Mouse (Mus musculus) frontal cortex, postnatal 25 days (tissue): ENCODE results near the gene Hic1.

Experiments
- DNase-seq, 2 experiments: peaks; one replicate each; pipeline ENCODE4 v3.0.0; 2022; ENCODE audit warnings: low spot score in 2 of 2

Hic1 gene

DNA sequence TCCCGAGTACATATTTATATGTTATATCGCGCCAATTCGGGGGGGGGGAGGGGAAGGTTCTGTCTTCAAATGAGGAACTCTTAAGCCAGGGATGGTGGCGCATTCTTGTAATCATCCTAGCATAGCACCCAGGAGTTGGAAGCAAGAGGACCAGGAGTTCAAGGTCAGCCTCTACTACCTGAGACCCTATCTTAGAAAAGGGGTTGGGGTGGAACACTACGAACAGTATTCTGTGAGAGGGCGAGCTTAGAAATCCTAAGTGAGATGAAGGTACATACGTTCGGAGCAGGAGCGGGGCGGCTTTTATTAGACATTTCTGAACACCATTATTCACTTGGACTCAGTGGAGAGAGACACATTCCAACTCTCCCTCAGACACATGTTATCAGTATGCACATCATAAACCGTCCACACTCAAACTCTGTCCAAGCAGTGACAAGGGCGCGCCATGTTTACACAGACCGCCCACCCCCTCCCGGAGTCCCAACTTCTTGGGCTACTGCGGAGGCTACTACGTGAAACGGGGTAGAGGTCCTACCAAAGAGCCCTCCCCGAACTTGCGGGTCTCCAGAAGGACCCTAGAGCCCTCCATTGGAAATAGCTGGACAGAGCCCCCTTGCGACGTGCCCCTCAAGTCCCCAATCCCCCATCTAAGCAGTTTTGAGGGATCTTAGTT, at the start of gene Hic1:
TSS of gene Hic1 (minus strand) at position 115 of the 676 bp plus-strand sequence.
- no peak for DNase-seq

DNA sequence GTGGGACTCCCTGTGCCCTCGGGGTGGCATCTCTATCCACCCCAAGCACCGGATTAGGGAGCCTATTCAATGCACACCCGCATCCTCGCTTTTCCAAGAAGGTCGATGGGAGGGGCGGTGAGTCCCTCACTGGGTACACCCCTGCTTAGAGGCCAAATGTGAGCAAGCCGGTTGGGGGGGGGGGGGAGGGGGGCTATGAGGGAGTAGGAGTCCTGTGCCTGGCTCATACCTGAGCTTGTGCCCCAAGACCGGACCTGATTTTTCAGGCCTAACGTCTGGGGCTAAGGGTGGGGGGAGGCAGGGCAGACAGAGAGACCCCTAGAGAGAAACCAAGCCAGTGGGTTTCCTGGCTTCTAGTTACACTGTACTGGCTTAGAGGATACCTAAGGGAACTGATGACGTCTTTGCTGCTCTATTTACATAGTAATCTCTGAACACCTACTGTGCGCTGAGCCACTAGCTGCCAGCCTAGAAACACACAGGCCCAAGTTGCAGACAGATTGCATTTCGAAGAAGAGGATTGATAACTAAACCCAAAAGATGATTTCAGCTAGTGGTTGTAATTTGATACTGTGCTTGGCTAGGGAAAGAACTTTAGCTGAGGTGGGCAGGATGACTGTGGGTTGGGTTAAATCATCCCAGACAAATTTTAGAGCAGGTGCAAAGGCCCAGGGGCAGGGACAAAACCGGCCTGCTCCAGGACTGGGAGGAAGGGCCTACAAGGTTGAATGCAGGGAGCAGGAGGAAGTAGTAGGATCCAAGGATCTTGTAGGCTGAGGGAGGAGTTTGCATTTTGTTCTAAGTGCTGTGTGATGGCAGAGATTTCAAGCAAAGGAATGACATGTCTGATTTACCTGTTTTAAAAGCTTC, 45.0 kb upstream of the Hic1 start:
- no peak for DNase-seq

DNA sequence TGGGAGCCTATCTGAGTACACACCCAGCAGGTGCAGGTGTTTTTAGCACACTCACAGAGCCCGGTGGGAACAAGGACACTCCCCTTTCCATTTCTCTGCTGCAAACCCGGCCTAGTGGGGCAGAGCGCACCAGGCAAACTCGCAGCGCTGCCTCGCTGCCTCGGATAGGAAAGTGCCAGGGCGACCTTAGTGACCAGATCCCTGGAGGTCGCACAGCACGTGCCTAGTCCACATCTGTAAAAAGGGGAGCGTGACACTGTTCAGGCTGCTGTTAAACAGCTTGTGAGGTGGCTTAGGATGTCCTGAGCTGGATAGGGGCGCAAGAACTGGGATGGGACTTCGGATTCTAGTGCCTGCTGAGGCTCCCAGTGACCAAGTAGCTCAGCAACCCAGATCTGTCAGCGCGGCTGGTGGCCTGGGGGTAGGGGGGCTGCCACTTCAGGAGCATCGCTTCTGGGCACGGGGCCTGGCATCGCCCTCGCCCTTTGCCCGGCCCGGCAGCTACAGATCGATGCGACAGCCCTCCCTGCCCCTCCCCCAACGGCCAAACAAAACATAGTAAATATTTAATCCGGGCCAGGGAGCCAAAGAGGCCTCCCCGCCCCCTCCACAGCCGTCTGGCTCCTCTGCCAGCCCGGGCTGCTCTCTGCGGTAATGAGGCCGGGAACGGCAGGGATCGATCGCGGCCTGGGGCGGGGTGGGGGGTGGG, 44.2 kb upstream of the Hic1 start:
- DNase-seq = no peak

DNA sequence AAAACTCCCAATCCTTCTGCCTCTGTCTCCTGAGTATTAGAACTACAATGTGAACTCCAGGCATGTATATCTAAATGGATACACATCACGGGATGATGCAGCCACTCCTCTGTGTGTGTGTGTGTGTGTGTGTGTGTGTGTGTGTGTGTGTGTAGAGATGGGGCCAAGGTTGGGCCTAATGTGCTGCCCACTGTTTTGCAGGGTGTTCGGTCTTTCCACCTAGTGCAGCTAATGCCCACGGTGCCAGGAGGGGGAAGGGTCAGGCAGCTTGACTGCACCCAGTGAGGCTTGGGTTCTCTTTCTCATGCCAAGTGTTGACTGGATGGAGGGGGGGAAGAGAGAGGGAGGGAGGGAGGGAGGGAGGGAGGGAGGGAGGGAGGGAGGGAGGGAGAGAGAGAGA, 43.6 kb upstream of the Hic1 start:
- DNase-seq = no peak

DNA sequence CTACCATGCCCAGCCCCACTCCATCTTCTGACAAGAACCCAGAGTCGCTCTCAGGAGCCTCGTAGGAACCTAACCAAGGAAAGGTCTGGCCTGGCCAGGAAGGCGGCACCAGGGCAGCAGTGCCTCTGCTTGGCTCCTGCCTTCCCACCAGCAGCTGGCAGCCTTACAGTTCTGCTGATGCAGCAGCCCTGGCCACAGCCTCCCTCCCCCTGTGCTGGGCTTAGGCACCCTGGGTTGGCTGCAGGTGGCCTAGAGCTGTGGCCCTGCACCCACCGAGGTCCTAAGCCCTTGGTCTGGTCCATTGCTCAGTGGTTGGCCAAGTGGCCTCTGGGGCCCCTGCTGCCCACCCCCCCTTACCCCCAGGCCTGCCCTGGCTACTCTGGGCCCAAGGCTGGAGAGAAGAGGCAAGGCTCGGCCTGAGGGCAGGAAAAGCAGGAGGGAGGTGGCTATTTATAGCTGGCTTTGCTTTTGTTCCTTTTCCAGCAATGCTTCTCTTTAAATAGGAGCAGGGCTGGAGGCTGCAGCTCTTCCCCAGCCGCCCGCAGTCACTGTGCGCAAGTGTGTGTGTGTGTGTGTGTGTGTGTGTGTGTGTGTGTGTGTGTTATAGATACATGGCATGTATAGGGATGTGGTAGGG, 42.8 kb upstream of the Hic1 start:
- no peak for DNase-seq

DNA sequence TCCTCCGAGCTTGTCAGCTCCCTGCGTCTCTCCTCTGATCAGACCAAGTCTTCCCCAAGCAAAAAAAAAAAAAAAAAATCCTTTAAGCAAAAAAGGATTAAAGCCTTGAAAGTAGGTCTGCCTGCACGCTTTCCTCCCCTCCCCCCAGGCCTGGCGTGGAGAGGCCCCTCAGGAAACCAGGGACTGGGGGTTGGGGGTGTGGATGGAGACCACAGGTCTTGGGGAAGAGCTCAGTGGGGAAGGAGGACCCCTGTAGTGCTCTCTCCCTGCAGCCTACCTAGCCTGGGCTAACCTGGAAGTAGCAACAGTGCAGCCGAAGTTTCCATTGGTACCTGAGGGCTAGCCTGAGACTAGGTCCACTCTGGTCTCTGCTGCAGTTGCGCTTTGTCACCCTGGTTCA, 41.4 kb upstream of the Hic1 start:
- DNase-seq = no peak

DNA sequence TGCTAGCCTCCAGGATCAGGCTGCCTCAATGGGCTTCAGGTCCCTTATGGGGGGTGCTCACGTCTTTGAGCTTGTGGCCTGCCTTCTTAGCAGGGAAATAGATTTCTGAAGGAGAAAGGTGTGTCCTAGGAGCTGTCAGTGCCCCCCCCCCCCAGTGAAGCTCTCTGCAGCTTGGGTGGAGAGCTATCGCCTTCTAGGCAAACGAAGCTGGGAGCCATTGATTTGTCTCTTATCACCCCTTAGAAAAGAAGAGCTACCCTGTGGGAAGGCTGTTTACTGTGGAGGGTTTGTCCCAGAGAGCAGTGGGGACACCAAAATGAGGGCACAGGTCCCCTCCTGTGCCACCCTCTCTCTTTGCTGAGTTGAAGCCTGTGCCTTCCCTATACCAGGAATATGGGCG, 40.8 kb upstream of the Hic1 start:
- DNase-seq = no peak

DNA sequence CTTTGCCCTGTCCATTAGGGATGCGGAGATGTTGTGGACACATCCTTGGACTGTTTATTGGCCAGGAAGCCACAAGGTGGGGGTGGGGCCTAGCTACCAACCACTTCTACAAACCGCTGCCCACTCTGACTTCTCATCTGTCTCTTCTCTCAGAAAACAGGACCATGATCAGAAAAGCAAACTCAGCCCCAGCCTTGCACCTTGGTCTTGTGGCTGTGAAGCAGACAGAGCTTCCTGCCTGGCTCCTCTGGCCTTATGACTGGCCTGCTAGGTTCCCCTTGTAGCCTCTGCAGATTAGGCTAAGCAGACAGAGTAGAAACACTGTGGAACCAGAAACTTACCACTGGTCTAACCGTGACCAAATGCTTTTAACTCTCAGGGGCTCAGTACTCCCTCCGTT, 40.0 kb upstream of the Hic1 start:
- DNase-seq = no peak

DNA sequence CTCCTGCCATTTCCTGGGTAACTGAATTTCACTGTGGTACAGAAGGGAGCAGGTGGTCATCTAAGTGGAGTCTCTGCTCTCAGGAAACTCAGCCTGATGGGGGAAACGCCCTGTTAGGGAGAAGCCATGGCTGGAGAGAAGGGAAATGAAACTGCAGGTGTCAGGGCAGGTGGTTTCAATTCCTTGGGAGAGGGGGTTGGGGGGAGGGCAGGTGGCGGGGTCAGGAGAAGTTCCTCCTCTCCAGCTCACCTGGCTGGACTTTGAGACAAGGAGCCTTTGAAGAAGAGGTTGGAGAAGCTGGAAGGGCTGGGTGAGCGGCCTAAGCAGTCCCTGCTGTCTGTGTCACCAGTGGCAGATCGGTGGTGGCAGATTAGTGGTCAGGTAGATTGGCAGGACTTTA, 37.0 kb upstream of the Hic1 start:
- DNase-seq = no peak

DNA sequence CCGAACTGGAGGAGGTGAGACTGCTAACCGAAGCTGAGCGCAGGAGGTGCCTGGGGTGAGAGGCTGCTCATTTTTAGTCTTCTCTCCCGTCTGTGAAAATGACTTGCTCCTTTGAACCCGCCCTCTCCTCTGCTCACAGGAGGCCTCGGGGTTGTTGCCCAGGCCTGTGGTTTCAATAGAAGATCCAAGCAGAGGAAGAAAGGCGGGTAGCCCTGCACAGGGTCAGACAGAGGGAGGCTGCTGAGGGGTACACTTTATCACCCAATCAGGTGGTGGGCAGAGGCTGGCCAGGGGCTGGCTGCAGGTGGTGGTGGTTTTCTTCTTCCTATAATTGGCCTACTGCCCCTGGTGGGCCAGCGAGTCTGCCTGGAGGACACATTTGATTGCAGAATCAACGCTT, 35.2 kb upstream of the Hic1 start:
- no peak for DNase-seq

DNA sequence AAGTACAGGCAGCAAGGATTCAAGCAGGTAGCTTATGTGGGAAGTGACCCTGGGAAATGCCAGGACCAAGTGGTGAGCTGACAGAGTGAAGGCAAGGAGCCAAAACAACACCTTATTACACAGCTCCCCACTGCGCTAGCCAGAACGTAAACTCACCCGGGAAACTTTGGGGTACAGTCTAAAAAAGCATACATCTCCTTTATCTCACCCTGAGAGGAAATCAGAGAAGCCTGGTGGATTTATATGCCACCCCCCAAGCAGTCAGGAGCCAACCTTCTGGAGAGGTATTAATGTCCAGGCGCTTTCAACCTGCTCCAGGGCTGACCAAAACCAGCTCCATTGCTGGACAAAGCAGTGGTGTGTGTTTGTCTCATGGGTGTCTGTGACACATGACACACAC, 34.6 kb upstream of the Hic1 start:
- DNase-seq = no peak

DNA sequence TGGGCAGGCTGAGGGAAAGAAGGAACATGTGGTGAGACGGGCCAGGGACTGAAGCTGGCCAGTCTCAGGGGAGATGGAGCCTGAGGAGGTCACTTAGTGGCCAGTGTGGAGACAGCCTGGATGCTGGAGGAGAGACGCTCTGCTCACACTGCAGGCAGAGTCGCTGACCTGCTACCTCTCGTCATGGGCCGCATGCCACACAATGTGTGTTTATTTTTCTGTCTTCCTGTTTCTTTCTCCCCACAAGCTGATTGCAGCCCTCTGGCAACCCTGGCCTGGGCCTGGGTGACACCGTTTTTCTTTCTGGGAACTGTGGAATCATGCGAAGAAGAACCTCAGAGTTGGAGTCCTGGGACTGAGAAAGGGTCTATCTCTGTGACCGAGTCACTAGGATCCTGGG, 32.4 kb upstream of the Hic1 start:
- DNase-seq = no peak

DNA sequence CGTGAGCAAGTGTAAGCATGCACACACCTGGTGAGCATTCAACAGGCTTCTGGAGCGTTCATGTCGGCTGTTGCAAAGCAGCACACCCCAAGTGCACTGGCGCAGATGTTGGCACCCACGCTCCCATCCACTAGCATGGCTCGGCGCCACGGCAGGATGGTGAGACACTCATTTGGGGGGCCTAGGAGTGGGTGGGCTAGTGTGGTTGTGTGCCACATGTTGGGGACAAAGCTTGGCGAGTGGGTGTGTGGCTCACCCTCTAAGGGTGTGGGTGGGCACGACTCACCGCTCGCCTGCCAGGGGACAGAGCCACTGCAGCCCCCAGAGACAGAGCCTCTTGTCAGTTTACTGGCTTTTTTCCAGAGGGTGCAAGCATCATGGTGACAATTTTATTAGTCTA, 31.6 kb upstream of the Hic1 start:
- no peak for DNase-seq

DNA sequence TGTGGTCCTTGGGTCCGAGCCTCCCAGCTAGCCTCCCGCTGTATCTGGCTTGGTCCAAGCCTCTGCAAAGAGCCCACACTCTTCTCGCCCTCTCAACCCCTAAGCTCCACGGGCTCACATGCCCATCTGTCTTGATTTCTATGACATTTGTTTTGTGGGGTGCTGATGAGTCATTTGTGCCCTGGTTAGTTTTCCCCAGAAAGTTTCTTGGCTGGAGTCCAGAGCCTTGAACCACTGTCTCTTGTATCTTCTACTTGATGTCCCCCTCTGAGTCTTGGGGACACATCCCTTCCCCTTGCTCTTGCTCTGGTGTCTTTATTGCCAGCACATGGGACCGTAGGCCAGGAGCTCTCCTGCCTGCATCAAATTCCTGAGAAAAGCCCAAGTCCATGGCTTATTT, 30.6 kb upstream of the Hic1 start:
- DNase-seq = no peak

DNA sequence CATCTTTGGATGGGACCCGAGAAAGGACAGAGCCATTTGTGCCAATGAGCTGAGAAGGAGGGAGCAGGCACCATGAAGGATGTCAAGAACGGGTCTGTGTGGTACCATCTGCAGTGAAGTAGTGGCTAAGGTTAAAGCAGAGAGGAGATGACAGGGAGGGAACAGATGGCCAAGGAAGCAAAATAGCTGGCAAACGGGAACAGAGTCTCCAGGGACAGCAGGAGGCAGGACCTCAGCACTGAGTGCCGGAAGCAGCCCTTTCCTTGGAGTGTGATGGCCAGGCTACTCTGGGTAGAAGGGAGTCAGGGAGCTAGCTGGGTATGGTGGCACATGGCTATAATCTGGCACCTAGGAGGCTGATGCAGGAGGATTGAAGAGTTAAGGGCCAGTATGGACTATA, 29.5 kb upstream of the Hic1 start:
- no peak for DNase-seq

DNA sequence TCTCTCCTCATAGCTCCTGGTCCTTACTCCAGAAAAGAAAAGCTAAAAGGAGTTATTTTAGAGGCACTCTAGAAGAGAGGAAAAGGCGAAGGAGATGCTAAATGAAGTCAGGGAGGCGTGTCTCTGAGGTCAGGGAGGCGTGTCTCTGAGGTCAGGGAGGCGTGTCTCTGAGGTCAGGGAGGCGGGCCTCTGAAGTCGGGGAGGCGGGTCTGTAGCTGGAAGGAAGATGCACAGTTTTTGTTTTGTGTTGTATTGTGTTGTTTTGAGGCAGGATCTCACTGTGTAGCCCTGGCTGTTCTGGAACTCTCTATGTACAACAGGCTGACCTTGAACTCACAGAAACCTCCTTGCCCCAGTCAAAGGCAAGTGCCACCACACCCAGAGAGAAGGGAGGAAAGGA, 28.6 kb upstream of the Hic1 start:
- no peak for DNase-seq

DNA sequence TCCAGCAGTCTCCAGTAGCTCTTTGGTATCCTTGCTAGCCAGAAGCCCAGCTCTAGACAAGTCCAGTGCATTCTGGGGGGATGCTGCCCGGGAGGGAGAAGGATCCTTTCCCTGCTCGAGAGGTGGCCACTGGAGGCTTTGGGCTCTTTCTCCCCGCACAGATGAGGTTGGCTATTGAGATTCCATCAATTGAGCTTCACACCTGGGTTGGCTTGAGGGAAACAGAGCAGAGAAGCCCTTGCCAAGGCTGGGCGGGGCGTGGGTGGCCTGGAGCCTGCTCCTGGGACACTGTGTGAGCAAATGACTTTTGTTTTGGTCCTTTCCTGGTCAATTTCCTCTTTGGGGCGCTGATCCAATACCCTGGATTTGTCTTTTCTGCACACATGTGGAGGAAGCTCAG, 26.8 kb upstream of the Hic1 start:
- DNase-seq = no peak

DNA sequence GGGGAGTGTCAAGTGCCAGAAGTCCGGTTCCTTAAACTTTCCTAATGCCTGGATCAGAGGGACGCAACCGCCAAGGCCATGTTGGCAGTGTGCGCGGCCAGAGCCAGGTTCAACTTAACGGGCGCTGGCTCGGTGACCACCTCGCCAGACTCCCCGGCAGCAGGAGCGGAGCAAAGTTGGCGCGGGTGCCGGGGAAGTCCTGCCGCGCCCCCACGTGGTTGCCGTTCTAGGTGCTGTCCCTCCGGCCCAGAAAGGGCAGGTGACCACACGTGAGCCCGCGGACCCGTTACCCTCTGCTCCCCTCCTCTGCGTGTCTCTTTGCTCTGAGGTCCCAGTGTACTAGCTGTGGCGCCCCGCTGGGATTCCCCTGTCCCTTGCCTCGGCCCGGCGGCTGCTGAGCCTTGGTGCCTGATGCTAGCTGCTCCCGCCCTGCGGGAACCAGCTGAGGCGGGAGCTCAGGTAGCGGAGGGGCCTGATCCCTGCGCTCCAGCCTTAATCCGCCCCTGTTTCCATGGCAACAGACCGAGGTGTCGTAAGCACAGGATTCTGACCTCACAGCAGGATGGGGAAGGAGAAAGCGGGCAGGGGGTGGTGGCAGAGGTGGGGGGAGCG, 25.6 kb upstream of the Hic1 start:
- no peak for DNase-seq

DNA sequence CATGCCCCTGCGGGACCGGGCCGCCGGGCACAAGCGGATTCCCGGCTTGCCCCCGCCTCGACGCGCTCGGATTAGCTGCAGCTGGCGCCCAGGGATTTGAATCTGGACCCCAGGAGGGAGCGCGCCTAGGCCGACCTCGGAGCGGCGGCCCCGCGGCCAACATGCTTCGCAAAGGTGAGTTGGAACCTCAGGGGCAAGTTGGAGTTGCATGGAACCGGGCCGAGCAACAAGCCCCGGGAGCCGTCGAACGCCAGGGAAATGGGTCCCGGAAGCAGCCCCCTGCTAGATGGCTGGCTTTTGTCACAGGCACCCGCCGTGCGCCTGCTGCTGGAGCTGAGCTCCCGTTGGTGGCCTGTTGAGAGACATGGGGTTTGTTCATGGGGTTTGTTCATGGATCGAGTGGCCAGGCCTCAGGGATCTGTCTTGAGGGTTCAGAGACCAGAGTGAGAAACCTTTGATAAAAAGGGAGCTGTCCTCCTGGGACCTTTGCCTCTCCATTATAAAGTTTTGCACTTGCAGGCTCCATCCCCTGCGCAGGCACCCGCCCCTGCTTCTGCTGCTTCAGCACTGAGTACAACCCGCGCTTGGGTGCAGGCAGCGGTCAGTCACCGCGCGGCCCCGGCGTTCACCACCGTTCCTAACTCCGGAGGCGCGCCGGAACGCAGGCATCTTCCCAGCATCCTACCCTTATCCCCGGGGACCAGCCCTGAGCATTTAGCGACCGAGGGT, 25.0 kb upstream of the Hic1 start:
- no peak for DNase-seq

DNA sequence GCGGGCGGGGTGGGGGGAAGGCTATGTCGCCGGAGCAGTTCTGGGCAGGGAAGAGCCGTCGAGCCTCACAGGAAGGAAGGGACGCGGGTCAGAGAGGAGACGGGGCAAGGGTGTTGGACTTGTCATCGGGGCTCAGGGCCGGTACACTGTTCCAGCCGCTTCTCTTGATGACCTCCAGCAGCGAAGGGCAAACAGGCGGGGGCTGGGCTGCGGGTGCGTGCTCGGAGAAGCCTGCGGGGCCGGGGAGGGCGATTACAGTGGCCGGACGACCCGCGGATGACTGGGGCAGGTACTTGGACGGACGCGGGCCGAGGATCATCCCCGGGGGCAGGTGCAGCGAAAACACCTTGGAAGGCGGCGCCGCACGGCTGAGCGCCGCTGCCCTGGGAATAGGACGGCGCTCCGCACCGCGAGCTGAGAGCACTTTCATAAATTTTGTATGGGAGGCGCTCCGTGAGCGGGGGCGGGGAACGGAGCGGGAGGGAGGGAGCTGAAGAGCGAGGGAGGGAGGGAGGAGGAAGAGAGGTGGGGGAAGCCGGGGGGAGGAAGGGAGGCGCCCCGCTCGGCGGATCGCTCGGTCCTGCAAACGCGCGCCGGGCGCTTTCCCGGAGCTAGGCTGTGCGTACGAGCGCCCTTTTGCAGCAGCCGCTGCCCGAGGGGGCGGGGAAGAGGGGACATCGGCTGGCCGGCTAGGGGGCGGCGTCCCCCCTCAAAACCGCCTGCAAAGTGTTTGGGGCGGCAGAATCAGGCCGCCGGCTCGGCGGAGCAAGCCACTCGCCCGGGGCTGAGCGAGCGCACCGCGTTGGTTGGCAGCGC, 24.1 kb upstream of the Hic1 start, which contains the start of gene Rtn4rl1:
TSS of gene Rtn4rl1 (plus strand) at position 528 of the 816 bp plus-strand sequence.
- no peak for DNase-seq
